Mouse (Mus musculus): ENCODE results near the gene Dbn1. TPM values are rescaled to one million over a fixed set of nuclear protein-coding genes. Genes with fewer than 3 reads are reported as not detected.
A peak's percentile ranks its signal among the peaks of the same experiment; 100 is the strongest.
"Not testable (repeated sequence)": the region's sequence is repeated elsewhere in the genome, so short reads cannot be mapped to it uniquely, and the experiment has no call there.

Gene Dbn1
- total RNA-seq, 2 experiments from 2014 or later, result 16.0 to 18.0 TPM

GRCm38 (mm10) chr13:55450511-55450980 is 37.4 kb downstream of the Dbn1 start:
- DNase-seq, result peak; percentile 94 to 95

- no peak for DNase-seq
Measured at GRCm38 (mm10) chr13:55449679-55450441, 38.1 kb downstream of the Dbn1 start.

GRCm38 (mm10) chr13:55449205-55449604 is 38.7 kb downstream of the Dbn1 start:
- no peak for DNase-seq

DNA sequence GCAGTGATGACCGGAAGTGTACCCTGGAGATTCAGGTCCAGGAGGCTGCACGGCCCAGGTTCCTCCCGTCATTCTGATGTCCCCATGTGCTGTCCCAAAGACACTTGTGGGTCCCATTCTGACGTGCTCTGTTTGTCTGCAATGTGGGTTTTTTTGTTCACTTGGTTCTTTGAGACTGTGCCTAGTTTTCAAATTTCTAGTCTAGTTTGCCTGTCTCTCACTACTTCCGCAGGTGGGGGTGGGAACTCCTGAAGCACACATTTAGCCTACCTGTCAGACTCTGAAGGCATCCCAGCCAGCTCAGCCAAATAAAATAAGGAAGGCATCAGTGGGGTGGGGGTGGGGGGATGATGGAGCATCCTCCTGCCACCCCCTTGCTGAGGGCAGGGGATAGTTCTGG is 39.8 kb downstream of the Dbn1 start:
- DNase-seq, result no peak

DNA sequence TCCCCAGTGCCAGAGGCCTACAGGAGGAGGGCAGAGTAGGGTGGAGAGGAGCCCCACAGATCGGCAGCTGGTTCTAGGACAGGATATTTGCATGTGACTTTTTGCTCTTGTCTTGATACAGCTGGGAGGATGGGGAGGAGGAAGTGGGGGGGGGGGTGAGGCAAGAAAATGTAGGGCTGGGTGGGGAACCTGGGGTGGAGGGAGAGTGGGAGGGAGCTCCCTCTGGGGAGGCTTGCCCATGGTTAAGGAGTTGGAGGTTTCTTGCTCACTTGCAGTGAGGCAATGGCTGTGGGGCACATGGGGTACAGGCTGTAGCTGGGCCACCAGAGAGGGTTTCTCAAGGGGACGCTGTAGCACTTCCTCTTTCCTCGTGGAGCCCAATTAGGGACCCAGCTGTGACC is 40.4 kb downstream of the Dbn1 start:
- no peak for DNase-seq

DNA sequence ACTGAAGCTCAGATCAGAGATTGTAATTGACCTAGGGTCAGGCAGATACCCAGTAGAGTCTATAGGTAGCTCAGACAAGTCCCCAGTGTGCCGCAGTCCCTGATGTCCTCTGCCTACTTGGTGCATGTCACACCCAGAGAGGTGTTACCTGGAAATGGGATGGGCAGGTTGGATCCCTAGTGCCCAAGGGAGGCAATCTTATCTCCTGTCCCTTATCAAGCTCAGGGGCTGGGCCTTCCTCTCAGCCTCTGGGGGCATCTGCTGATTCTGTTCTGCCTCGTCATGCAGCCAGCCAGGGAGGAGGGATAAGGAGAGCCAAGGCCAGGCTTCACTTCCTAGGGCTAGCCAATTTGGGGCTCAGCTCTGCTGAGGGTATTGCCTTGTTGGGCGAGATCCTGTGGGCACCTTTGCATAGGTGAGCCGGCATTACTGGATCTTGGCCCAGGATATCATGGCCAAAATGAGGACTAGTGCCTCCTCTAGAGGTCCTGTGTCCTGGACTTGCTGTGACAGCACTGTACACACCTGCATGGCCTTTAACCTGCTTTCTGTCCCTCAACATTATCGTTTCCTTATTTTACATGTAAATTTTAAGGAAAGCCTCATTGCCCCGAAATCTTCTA is 41.3 kb downstream of the Dbn1 start:
- no peak for DNase-seq

DNA sequence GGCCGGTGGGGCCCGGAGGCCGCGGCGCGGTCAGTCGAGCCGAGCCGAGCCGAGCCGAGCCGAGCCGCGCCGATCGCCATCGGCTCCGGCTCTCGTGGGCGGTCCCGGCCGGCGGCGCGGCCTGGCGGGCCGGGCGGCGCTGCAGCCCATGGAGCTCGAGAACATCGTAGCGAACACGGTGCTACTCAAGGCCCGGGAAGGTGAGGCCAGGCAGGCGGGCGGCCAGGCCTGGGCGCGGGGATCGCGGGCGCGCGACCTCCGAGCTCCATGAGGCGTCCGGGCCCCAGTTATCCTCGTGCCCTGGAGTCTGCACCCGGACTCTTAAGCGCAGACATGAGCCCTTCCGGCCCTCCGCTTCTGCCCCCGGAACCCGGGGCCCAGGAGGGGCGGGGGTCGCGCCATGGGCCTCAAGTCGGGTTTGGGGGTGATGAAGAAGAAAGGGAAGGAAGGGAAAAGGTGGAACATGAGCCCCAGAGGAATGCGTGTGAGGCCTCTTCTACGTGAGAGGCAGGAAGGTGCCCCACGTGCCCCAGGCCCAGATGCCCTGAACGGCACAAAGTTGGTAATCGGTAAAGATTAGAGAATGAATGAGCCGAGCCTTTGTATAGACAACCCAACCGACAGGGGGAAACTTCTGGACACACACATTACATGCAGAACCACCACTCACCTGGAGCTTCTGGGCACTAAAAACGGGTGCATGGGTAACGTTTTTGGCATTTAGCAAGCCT is 42.4 kb downstream of the Dbn1 start:
- DNase-seq, result no peak

- peak; percentile 99 to 100 for DNase-seq
Measured at GRCm38 (mm10) chr13:55444937-55445315, 43.0 kb downstream of the Dbn1 start, which contains the start of gene Grk6. Grk6 (plus strand) TSS chr13:55445072.

GRCm38 (mm10) chr13:55444286-55444936 is 43.5 kb downstream of the Dbn1 start:
- DNase-seq, result peak; percentile 87 to 92

DNA sequence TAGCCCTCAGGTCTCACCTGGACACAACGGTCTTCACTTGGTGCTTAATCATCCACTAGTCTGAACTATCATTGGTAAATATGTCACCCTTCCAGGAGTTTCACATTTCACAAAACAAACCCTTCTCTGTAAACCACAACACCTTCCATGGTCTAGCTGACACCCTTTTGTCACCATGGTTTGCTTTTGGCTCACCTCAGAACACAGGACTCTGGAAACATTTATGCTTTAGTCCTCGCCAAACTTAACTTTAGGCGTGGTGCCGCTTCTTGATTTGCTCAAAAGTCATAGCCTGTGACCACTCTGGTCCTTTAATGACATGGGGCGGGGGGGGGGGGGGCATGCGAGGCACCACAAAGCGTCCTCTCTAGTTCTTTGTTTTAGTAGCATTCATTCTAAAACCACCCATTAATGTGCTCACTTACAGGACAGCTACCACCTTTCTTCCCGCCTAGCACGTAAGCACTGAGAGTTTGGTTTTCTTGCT is 44.1 kb downstream of the Dbn1 start:
- no peak for DNase-seq

GRCm38 (mm10) chr13:55437111-55437629 is 50.7 kb downstream of the Dbn1 start:
- not testable (repeated sequence) for DNase-seq

- DNase-seq, result no peak
Measured at GRCm38 (mm10) chr13:55431889-55432685, 55.8 kb downstream of the Dbn1 start.

DNA sequence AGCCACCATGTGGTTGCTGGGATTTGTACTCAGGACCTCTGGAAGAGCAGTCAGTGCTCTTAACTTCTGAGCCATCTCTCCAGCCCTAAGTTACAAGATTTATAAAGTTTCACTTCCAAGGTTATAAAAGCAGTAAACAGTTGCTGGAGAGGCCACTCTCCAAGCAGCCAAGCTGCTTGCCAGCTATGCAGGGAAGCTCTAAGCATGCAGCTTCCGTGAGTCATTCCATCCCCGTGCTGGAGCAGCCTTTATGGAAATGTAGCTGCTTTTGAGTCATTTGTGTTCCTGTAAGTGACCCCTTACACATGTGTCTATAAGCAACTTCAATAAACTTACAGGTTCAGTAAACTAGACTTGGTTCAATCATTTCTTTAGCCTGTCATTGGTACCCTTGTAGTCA is 57.3 kb downstream of the Dbn1 start:
- DNase-seq, result peak; percentile 71 to 77

DNA sequence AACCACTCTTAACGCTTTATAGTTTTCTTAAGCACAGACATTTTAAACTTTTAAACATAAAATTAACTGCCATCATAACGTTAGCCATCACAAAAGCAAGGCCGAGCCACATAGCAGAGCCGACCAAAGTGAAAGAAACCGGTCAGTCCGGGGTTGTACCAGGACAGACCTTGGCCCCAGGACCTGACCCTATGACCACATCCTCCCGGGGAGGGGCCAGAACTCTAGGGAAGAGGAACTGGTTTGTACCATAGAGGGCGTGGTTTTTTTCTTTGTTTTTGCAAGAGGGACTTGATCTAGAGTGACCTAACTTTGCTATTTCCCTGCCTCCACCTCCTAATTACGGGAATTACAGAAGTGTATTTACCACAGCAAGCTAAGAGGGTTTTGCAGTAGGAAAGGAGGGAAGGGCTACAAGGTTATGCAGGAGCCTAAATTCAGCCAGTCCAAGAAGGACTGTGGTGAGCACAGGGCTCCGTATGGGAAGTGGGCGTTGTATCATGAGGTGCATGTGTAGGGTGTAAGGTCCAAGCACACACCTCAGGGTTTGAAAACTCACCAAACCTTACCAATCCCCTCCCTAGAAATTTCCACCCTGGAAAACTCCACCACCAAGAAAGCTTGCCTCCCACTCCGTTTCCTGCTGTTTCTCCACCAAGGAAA is 58.6 kb downstream of the Dbn1 start:
- peak; percentile 83 to 89 for DNase-seq

DNA sequence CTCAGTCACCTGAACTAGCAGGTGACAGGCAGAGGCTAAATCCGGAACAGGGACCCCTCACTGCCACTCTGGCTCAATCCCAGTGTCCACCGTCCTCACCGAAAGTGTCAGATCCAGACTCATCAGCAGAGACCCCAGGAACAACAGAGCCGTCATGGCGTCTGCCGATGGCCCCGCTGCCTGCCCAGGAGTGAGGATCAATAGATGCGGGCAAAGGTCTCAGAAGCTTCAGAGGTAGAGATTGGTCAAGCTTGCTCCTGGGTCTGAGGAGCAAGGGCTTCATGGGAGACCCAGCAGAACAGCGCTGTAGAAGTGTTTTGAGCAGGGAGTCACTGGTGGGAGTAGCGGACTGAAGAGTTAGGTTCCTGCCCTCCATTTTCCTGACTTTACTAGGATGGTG is 61.3 kb downstream of the Dbn1 start, which contains the start of gene F12:
Gene F12, minus strand, starts transcription at position 181 of the 400 bp plus-strand sequence.
- no peak for DNase-seq

Small RNAs within 50 kb of the gene (microRNA-seq; reads per million reads assigned to microRNA genes)
- gene Mir6943, result 1.5 reads per million
- gene Mir6944, result 1.7 reads per million
- 0.75 reads per million for gene Mir6945

Other genes with a start within 250 kb of the Dbn1 start
- 100 to 1,000 TPM; 149 to 154 TPM for gene Prelid1, start 167.6 kb downstream of the Dbn1 start, total RNA-seq (2021)
- 10 to 100 TPM; 56.9 to 63.8 TPM for gene Rab24, start 166.2 kb downstream of the Dbn1 start, total RNA-seq (2021)
- gene Mxd3, start 158.3 kb downstream of the Dbn1 start, total RNA-seq (2021), result 1 to 10 TPM; 2.9 to 3.0 TPM
- gene Lman2, start 125.3 kb downstream of the Dbn1 start, total RNA-seq (2021), result 100 to 1,000 TPM; 114 to 118 TPM
- gene Rgs14, start 118.4 kb downstream of the Dbn1 start, total RNA-seq (2021), result under 1 TPM; 0.49 to 0.86 TPM
- not detected for gene Slc34a1, start 89.9 kb downstream of the Dbn1 start, total RNA-seq (2021)
- gene Pfn3, start 72.9 kb downstream of the Dbn1 start, total RNA-seq (2021), result not detected
- gene F12, start 61.3 kb downstream of the Dbn1 start, total RNA-seq (2021), result under 1 TPM in 1 of 2 experiments, not detected in 1; 0.30 TPM
- 10 to 100 TPM; 34.5 to 49.4 TPM for gene Grk6, start 43.0 kb downstream of the Dbn1 start, total RNA-seq (2021)
- gene Prr7, start 23.8 kb downstream of the Dbn1 start, total RNA-seq (2021), result 1 to 10 TPM; 1.9 to 3.3 TPM
- gene Pdlim7, start 25.6 kb upstream of the Dbn1 start, total RNA-seq (2021), result 10 to 100 TPM; 15.2 to 23.9 TPM
- gene Dok3, start 41.2 kb upstream of the Dbn1 start, total RNA-seq (2021), result 1 to 10 TPM; 2.3 to 4.6 TPM
- gene Ddx41, start 48.5 kb upstream of the Dbn1 start, total RNA-seq (2021), result 10 to 100 TPM; 47.3 to 51.7 TPM
- 10 to 100 TPM; 32.3 to 40.4 TPM for gene Fam193b, start 83.0 kb upstream of the Dbn1 start, total RNA-seq (2021)
- gene Tmed9, start 85.6 kb upstream of the Dbn1 start, total RNA-seq (2021), result 100 to 1,000 TPM; 196 to 197 TPM
- 10 to 100 TPM; 13.4 to 16.6 TPM for gene B4galt7, start 111.8 kb upstream of the Dbn1 start, total RNA-seq (2021)
- 10 to 100 TPM; 32.8 to 34.0 TPM for gene Caml, start 134.9 kb upstream of the Dbn1 start, total RNA-seq (2021)
- gene Ddx46, start 146.9 kb upstream of the Dbn1 start, total RNA-seq (2021), result 10 to 100 TPM; 36.5 to 42.6 TPM
- 10 to 100 TPM; 63.5 to 65.7 TPM for gene B230219D22Rik, start 205.0 kb upstream of the Dbn1 start, total RNA-seq (2021)
- 10 to 100 TPM; 68.2 to 73.5 TPM for gene Txndc15, start 226.5 kb upstream of the Dbn1 start, total RNA-seq (2021)
- 10 to 100 TPM; 72.3 to 77.4 TPM for gene Pcbd2, start 239.3 kb upstream of the Dbn1 start, total RNA-seq (2021)

All from adrenal gland, postnatal 36 days (tissue).